Mouse (Mus musculus) liver, embryonic 15.5 days (tissue): ENCODE results near the gene Acap2. TPM values are rescaled to one million over a fixed set of nuclear protein-coding genes. Genes with fewer than 3 reads are reported as not detected.

Experiments used
- ATAC-seq: fragments of 200-750 bp; cut with Nextera tagmentation; 2 replicates; pipeline ENCODE4 v1.8.0; 2017; ENCODE audit warnings: moderate number of reproducible peaks, mild to moderate bottlenecking, moderate library complexity; ENCODE audit not compliant: insufficient read depth
- H3K27ac ChIP-seq: fragments of 300-500 bp; sonication (generic); replicated peaks from 2 replicates; pipeline ENCODE4 v1.5.1; 2015; ENCODE audit warnings: mild to moderate bottlenecking, inconsistent platforms
- H3K27me3 ChIP-seq: fragments of 300-500 bp; sonication (generic); 2 replicates; pipeline ENCODE4 v1.6.1; 2015; ENCODE audit warnings: mild to moderate bottlenecking, inconsistent platforms
- H3K36me3 ChIP-seq: fragments of 300-500 bp; sonication (generic); replicated peaks from 2 replicates; pipeline ENCODE4 v1.6.1; 2015; ENCODE audit warnings: moderate library complexity, mild to moderate bottlenecking, inconsistent platforms
- H3K4me1 ChIP-seq: fragments of 300-500 bp; sonication (generic); replicated peaks from 2 replicates; pipeline ENCODE4 v1.6.1; 2015; ENCODE audit warnings: inconsistent platforms
- H3K4me2 ChIP-seq: fragments of 300-500 bp; sonication (generic); 2 replicates; pipeline ENCODE4 v1.6.1; 2015; ENCODE audit warnings: moderate library complexity, mild to moderate bottlenecking, inconsistent platforms
- H3K4me3 ChIP-seq: fragments of 300-500 bp; sonication (generic); replicated peaks from 2 replicates; pipeline ENCODE4 v1.5.1; 2015; ENCODE audit warnings: mild to moderate bottlenecking, inconsistent platforms
- H3K9ac ChIP-seq: fragments of 300-500 bp; sonication (generic); 2 replicates; pipeline ENCODE4 v1.6.1; 2015; ENCODE audit warnings: moderate library complexity, mild to moderate bottlenecking, inconsistent platforms
- H3K9me3 ChIP-seq: fragments of 300-500 bp; sonication (generic); replicated peaks from 2 replicates; pipeline ENCODE4 v1.6.1; 2016; ENCODE audit warnings: inconsistent platforms
- WGBS: fragments of 180-500 bp; shearing (Covaris S2); methylation state at CpG from one replicate; pipeline ENCODE4 v1.1.7; 2015; ENCODE audit warnings: mixed read lengths; ENCODE audit not compliant: insufficient replicate concordance; 5-methylcytosine and 5-hydroxymethylcytosine counted together
- polyA plus RNA-seq: library from polyadenylated mRNA; unstranded; fragments of >200 nt; fragmentation: Nextera tagmentation; extraction: Ambion mirVana; gene quantifications from 2 replicates; pipeline ENCODE4 v1.2.1, GENCODE M21; 2015

Gene Acap2
- polyA plus RNA-seq, 1 experiment from 2014 or later = 6.2 TPM

DNA sequence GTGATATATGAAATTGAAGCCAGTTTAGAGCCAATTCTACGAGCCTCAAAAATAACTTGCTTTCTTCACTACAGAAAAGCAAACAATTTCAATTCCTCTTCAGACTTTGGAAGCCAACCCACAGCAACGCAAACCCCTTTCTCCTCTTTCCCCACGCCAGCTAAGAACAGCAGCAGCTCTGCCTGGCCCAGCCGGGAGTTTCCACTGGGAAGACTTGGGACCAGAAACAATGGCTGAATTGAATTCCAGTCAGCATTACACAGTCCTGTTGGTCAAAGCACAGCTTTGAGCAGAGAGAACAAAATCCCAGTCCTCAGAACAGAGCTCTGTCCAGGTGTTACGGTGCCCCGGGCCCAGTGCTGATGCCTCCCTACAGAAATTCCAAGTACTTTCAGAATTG lies 59.1 kb downstream of the Acap2 start:
- H3K4me1 ChIP-seq = no peaks in the 10 kb centered on the region
- H3K27me3 ChIP-seq = no peaks in the 10 kb centered on the region
- no peak overlapping the region for H3K9ac ChIP-seq
- H3K4me2 ChIP-seq = no peak overlapping the region
- peaks cover 12% of the 10 kb centered on the region; the same call in 1 of the 2 replicates for H3K36me3 ChIP-seq
- no peaks in the 10 kb centered on the region for H3K9me3 ChIP-seq
- no peak for ATAC-seq
- 75% methylated on average over 6 of the region's 6 CpGs for WGBS
- H3K4me3 ChIP-seq = no peak overlapping the region
- no peak overlapping the region for H3K27ac ChIP-seq

DNA sequence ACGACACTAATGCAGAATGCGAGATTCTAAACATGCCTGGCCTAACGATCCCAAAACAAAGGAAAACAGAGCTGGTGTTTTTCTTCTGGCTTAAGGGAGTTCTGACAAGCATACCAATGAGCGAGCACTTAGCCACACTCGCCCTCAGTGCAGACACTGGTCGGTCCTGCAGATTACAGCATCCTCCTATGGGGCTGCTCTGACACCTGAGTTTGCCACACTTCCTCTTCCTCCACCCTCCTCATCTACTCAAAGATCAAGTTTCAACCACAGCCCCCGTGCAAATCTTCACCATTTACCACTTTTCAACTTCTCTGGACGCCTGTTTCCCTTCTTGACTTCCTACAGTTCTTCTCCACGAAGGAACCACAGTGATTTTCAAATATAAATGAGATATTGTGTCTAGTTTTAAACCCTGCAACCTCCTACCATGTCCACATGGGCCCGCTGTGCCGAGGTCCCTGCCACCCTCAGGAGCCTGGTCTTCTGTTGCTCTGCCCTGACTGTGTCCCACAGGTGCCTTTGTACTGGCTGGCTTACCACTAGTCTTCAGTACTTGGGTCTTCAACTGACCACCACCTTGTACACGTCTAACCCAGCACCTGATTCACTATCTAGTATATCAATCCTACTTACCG lies 64.3 kb downstream of the Acap2 start:
- Histone ChIP-seq H3K27ac (no peak overlapping the region), H3K9me3 (no peaks in the 10 kb centered on the region), H3K9ac (no peak overlapping the region), H3K4me2 (no peak overlapping the region), H3K36me3 (peaks cover 22% of the 10 kb centered on the region), H3K27me3 (no peaks in the 10 kb centered on the region), H3K4me1 (no peaks in the 10 kb centered on the region), H3K4me3 (no peak overlapping the region)
- ATAC-seq = no peak
- 49% methylated on average over 13 of the region's 13 CpGs for WGBS

GRCm38 (mm10) chr16:31135519-31135918 lies 65.5 kb downstream of the Acap2 start:
- no peaks in the 10 kb centered on the region for H3K9me3 ChIP-seq
- peaks cover 22% of the 10 kb centered on the region for H3K36me3 ChIP-seq
- H3K9ac ChIP-seq = no peak overlapping the region
- H3K4me1 ChIP-seq = no peaks in the 10 kb centered on the region
- H3K27ac ChIP-seq = no peak overlapping the region
- no peak overlapping the region for H3K4me2 ChIP-seq
- WGBS = 65% methylated on average over 8 of the region's 8 CpGs
- ATAC-seq = no peak
- H3K27me3 ChIP-seq = no peaks in the 10 kb centered on the region
- H3K4me3 ChIP-seq = no peak overlapping the region

- no peak overlapping the region for H3K4me3 ChIP-seq
- H3K9ac ChIP-seq = no peak overlapping the region
- WGBS = 55% methylated on average over 5 of the region's 5 CpGs
- no peaks in the 10 kb centered on the region for H3K4me1 ChIP-seq
- no peak overlapping the region for H3K27ac ChIP-seq
- H3K9me3 ChIP-seq = no peaks in the 10 kb centered on the region
- H3K27me3 ChIP-seq = no peaks in the 10 kb centered on the region
- no peak overlapping the region for H3K4me2 ChIP-seq
- peaks cover 22% of the 10 kb centered on the region for H3K36me3 ChIP-seq
- ATAC-seq = no peak
Observed at GRCm38 (mm10) chr16:31131531-31131930, 69.5 kb downstream of the Acap2 start.

DNA sequence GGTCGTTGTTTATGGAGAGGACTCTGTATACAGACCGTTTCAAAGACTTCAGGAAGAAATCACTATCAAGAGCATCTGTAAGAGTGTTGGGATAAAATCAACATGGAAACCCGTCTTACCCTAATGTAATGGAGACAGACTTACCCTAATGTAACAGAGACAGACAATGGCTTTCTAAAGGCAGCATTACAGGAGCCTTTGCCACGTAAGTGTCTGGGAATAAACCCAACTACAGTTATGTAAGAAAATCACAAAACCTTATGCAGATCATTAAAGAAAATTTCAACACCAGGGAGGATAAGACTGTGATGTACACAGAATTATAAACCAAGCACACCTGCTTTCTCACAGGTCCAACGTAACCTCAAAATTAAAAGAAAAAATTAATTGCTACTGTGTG lies 72.9 kb downstream of the Acap2 start:
- Histone ChIP-seq H3K27me3 (no peaks in the 10 kb centered on the region), H3K4me1 (no peaks in the 10 kb centered on the region), H3K4me3 (no peak overlapping the region), H3K9me3 (no peaks in the 10 kb centered on the region), H3K9ac (no peak overlapping the region), H3K36me3 (peaks cover 15% of the 10 kb centered on the region), H3K4me2 (no peak overlapping the region), H3K27ac (no peak overlapping the region)
- ATAC-seq = no peak
- WGBS = 71% methylated on average over 5 of the region's 5 CpGs

- H3K27me3 ChIP-seq = no peaks in the 10 kb centered on the region
- no peak overlapping the region for H3K27ac ChIP-seq
- no peak for ATAC-seq
- H3K4me3 ChIP-seq = no peak overlapping the region
- no peak overlapping the region for H3K4me2 ChIP-seq
- no peaks in the 10 kb centered on the region for H3K9me3 ChIP-seq
- no peak overlapping the region for H3K9ac ChIP-seq
- H3K4me1 ChIP-seq = no peaks in the 10 kb centered on the region
- peaks cover 17% of the 10 kb centered on the region for H3K36me3 ChIP-seq
- 81% methylated on average over 5 of the region's 5 CpGs for WGBS
Observed at GRCm38 (mm10) chr16:31124991-31125390, 76.1 kb downstream of the Acap2 start.

DNA sequence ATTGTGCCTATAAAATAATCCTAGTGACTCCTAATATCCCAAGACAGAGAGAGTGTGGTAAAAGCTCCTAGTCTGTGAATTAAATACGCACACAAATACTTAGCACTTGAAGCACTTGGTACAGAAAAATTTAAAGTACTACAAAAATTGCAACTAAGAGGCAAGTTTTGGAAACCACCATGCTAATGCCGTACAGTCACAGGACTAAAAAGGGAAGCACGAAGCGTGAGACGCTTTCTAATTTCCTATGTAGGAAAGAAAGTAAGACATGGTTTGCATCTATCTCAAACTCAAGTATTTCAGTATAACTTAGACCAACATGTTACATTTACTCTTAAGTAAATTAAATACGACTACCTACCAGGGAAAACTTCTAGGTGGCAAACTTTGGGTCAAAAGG lies 79.4 kb downstream of the Acap2 start:
- no peak for ATAC-seq
- H3K36me3 ChIP-seq = peaks cover 18% of the 10 kb centered on the region; the same call in 1 of the 2 replicates
- no peak overlapping the region for H3K4me2 ChIP-seq
- H3K9ac ChIP-seq = no peak overlapping the region
- H3K4me3 ChIP-seq = no peak overlapping the region
- H3K27me3 ChIP-seq = no peaks in the 10 kb centered on the region
- no peak overlapping the region for H3K27ac ChIP-seq
- 80% methylated on average over 6 of the region's 6 CpGs for WGBS
- no peaks in the 10 kb centered on the region for H3K9me3 ChIP-seq
- no peaks in the 10 kb centered on the region for H3K4me1 ChIP-seq

- no peak overlapping the region for H3K4me3 ChIP-seq
- no peak for ATAC-seq
- no peak overlapping the region for H3K9ac ChIP-seq
- no peak overlapping the region for H3K27ac ChIP-seq
- no peaks in the 10 kb centered on the region for H3K4me1 ChIP-seq
- H3K9me3 ChIP-seq = no peaks in the 10 kb centered on the region
- H3K36me3 ChIP-seq = peaks cover 44% of the 10 kb centered on the region
- H3K27me3 ChIP-seq = no peaks in the 10 kb centered on the region
- H3K4me2 ChIP-seq = no peak overlapping the region
Observed at GRCm38 (mm10) chr16:31113596-31113995, 87.4 kb downstream of the Acap2 start.

GRCm38 (mm10) chr16:31101352-31101751 lies 99.7 kb downstream of the Acap2 start:
- no peak overlapping the region for H3K4me2 ChIP-seq
- peaks cover 38% of the 10 kb centered on the region for H3K36me3 ChIP-seq
- WGBS = 77% methylated on average over 2 of the region's 2 CpGs

DNA sequence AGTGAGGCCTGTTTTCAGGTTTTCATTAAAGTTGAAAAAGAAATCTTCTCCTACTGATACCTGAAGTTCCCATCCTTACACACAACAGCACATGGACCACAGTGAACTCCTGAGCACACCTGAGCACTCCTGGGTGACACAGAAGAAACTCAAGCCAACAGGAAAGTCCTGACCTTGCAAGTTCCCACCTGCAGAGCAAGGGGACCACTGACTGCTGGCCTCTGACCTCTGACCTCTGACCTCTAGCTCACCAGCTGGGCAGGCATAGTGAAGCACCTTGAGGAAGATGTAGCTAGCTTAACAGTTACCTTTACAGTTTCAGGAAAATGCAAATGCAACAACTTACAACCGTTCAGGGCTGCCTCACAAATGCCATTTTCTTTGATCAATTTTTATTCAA lies 101.1 kb downstream of the Acap2 start:
- H3K4me1 ChIP-seq = no peaks in the 10 kb centered on the region
- H3K9me3 ChIP-seq = no peaks in the 10 kb centered on the region
- H3K27ac ChIP-seq = no peak overlapping the region
- no peak overlapping the region for H3K4me2 ChIP-seq
- no peak overlapping the region for H3K9ac ChIP-seq
- H3K36me3 ChIP-seq = peaks cover 40% of the 10 kb centered on the region
- WGBS = 87% methylated on average over 1 of the region's 1 CpGs
- no peak for ATAC-seq
- no peak overlapping the region for H3K4me3 ChIP-seq
- no peaks in the 10 kb centered on the region for H3K27me3 ChIP-seq

More at GRCm38 (mm10) chr16:31101352-31101751, 99.7 kb downstream of the Acap2 start:
- H3K27me3 ChIP-seq = no peaks in the 10 kb centered on the region
- no peak overlapping the region for H3K27ac ChIP-seq
- no peak overlapping the region for H3K4me3 ChIP-seq
- no peak overlapping the region for H3K9ac ChIP-seq
- no peak for ATAC-seq
- no peaks in the 10 kb centered on the region for H3K4me1 ChIP-seq
- no peaks in the 10 kb centered on the region for H3K9me3 ChIP-seq

DNA sequence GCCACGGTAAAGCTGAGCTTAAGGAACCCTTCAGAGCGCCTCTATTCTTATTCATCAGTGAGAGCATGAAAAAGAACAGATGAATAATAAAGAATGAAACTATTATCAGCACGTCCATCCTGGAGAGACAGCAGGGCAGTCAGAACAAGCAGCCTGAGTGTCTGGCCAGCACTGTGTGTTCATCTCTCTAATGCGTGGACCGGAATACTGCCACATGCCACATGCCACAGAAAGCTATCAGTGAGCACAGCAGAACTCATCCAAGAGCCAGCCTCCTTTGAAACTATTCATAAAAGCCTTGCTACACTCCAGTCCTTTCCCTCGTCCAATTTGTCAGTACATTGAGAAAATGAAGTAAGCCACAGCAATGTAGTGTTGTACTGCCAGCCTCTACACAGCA lies 107.0 kb downstream of the Acap2 start:
- Histone ChIP-seq H3K9me3 (no peaks in the 10 kb centered on the region), H3K27ac (no peak overlapping the region), H3K4me2 (no peak overlapping the region), H3K27me3 (no peaks in the 10 kb centered on the region), H3K9ac (no peak overlapping the region), H3K36me3 (0 out of 2 replicates have a peak, but pooled peaks cover 9% of the 10 kb centered on the region), H3K4me1 (no peaks in the 10 kb centered on the region), H3K4me3 (no peak overlapping the region)
- 74% methylated on average over 6 of the region's 6 CpGs for WGBS
- ATAC-seq = no peak

- no peak overlapping the region for H3K4me3 ChIP-seq
- no peak for ATAC-seq
Observed at GRCm38 (mm10) chr16:31093186-31093585, 107.9 kb downstream of the Acap2 start.

More at GRCm38 (mm10) chr16:31093186-31093585, 107.9 kb downstream of the Acap2 start:
- H3K9ac ChIP-seq = no peak overlapping the region
- no peak overlapping the region for H3K27ac ChIP-seq
- H3K27me3 ChIP-seq = no peaks in the 10 kb centered on the region
- H3K36me3 ChIP-seq = 0 out of 2 replicates have a peak, but pooled peaks cover 4% of the 10 kb centered on the region
- H3K4me1 ChIP-seq = no peaks in the 10 kb centered on the region
- H3K9me3 ChIP-seq = no peaks in the 10 kb centered on the region
- WGBS = 80% methylated on average over 9 of the region's 9 CpGs
- no peak overlapping the region for H3K4me2 ChIP-seq
